Mouse (Mus musculus) stomach, postnatal 0 days (tissue): ENCODE data around the gene Fndc1.

Source experiments
- CTCF ChIP-seq: IDR thresholded peaks from 2 replicates; pipeline ENCODE4 v1.5.1; 2016; ENCODE audit warnings: antibody characterized with exemption, low read depth, mild to moderate bottlenecking, moderate library complexity
- EP300 ChIP-seq: optimal IDR thresholded peaks from 2 replicates; pipeline ENCODE3; 2016; ENCODE audit warnings: antibody characterized with exemption

DNA sequence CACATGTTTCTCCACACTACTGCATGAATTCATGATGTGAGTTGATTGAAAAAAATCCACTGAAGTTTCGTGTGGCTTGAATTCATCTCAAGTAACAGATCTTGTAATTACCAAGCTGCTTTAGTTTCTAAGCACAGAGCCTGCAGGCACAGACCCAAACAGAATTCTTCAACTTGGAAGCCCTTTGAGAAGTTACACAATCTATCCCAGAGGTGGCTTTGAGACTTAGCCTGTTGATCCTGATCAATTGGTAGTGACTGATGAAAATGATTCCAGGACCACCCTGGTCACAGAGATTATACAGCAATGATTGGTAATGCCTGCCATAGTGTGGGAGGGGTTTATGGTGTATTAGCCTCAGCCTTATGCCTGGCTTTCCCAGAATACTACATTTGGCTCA is 108.2 kb downstream of the Fndc1 start:
- TF ChIP-seq CTCF: no peak
- TF ChIP-seq EP300: no peak
